Mouse (Mus musculus) olfactory bulb, adult 2 months (tissue): Measurements from ENCODE around the gene Tigar. TPM values are rescaled to one million over a fixed set of nuclear protein-coding genes. Genes with fewer than 3 reads are reported as not detected.
A peak's percentile ranks its signal among the peaks of the same experiment; 100 is the strongest.

Experiments used
- H3K27ac ChIP-seq: fragments of 200-500 bp; 2 replicates; pipeline ENCODE4 v1.5.1; 2012; ENCODE audit warnings: low read depth, low read length; ENCODE audit not compliant: insufficient read depth
- H3K4me1 ChIP-seq: fragments of 200-500 bp; 2 replicates; pipeline ENCODE4 v1.6.1; 2012; ENCODE audit warnings: low read length; ENCODE audit not compliant: control insufficient read depth, insufficient read depth
- H3K4me3 ChIP-seq: fragments of 200-500 bp; 2 replicates; pipeline ENCODE4 v1.5.1; 2012; ENCODE audit warnings: mild to moderate bottlenecking, low read depth, low read length, moderate library complexity; ENCODE audit not compliant: insufficient read depth
- CTCF ChIP-seq: fragments of 200-500 bp; IDR thresholded peaks from 2 replicates; pipeline ENCODE4 v1.5.1; 2012; ENCODE audit warnings: low read depth, mild to moderate bottlenecking, low read length, moderate library complexity; ENCODE audit not compliant: insufficient read depth
- POLR2A ChIP-seq: fragments of 200-500 bp; IDR thresholded peaks from 2 replicates; pipeline ENCODE4 v1.6.1; 2012; ENCODE audit warnings: mild to moderate bottlenecking, low read depth, low read length, moderate library complexity; ENCODE audit not compliant: insufficient read depth
- WGBS: fragments of 180-500 bp; shearing (Covaris S2); methylation state at CpG from one replicate; pipeline ENCODE4 v1.1.7; 2018; 5-methylcytosine and 5-hydroxymethylcytosine counted together
- polyA plus RNA-seq: library from polyadenylated mRNA; stranded (reverse); fragments of >200 nt; gene quantifications from 2 replicates; pipeline ENCODE4 v1.2.4, GENCODE M21; 2012; ENCODE audit warnings: low replicate concordance; ENCODE audit not compliant: missing spikeins, insufficient read depth, insufficient read length

The Tigar gene
- polyA plus RNA-seq, 1 experiment, result not detected

DNA sequence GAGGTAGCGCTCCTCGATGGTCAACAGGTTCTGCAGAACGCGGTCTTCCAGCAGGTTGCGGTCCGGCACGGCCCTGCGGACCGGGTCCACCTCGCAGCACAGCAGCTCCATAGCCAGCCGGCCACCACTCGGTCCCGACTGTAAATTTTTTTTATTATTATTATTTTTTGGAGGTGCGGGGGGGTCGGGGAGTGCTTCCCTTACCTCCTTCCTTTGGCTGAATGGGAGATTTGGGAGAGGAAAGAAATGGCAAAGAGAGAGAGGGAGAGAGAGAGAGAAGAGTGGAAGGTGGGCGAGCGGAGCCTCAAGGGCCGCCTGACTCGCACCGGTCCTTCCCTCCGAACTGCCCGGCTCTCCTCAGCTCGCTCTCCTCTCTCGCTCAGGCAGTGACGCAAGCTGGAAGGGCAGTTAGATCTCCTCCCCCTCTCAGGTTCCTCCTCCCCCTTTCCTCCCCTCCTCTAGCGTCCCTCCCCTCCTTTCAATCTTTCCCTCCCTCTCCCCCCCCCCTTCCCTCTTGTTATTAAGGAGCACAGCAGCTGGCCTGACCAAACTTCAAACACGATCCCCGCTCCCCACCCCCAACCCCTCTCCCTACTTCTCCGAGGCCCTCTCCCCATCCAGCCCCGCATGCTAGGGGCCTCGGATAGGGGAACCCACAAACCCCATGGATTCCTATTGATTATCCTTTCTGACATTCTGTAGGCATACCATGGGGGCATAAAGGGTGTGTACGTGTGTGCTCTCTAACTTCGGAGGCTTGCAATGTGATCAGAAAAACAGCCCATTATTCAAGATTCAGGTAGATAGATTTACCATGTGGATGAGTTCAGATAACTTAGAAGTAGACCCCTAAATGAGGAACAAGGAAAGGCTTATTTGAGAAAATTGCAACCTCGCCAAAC, 41.6 kb upstream of the Tigar start:
- Histone ChIP-seq H3K4me3 (peak overlapping the region; percentile 67), H3K4me1 (peaks cover 47% of the 10 kb centered on the region), H3K27ac (no peak overlapping the region)
- TF ChIP-seq POLR2A, result peak; percentile 32; the same call in 1 of the 2 replicates
- TF ChIP-seq CTCF, result no peak
- WGBS, result under 1% methylated on average over 34 of the region's 34 CpGs

GRCm38 (mm10) chr6:127149944-127150662, 40.7 kb upstream of the Tigar start:
- H3K4me1 ChIP-seq, result peaks cover 47% of the 10 kb centered on the region
- H3K4me3 ChIP-seq, result peak overlapping the region; percentile 67
- H3K27ac ChIP-seq, result peak overlapping the region; percentile 28; the same call in 1 of the 2 replicates
- WGBS, result under 1% methylated on average over 38 of the region's 38 CpGs
- TF ChIP-seq POLR2A, result no peak
- no peak for TF ChIP-seq CTCF

- TF ChIP-seq POLR2A, result no peak
- no peak for TF ChIP-seq CTCF
- Histone ChIP-seq H3K4me3 (peak overlapping the region; percentile 67), H3K4me1 (peaks cover 41% of the 10 kb centered on the region), H3K27ac (peak overlapping the region; percentile 28; the same call in 1 of the 2 replicates)
- 1% methylated on average over 30 of the region's 30 CpGs for WGBS
These were observed 40.1 kb upstream of the Tigar start for GRCm38 (mm10) chr6:127149303-127149943.

- Histone ChIP-seq H3K4me3 (peak overlapping the region; percentile 67), H3K27ac (no peak overlapping the region), H3K4me1 (peaks cover 34% of the 10 kb centered on the region)
- no peak for TF ChIP-seq POLR2A
- no peak for TF ChIP-seq CTCF
- WGBS, result 20% methylated on average over 20 of the region's 20 CpGs
These were observed 39.4 kb upstream of the Tigar start for GRCm38 (mm10) chr6:127148526-127149302.

- H3K27ac ChIP-seq, result no peak overlapping the region
- peaks cover 26% of the 10 kb centered on the region for H3K4me1 ChIP-seq
- no peak overlapping the region for H3K4me3 ChIP-seq
- no peak for TF ChIP-seq POLR2A
- TF ChIP-seq CTCF, result peak; percentile 95
- 0% methylated on average over 4 of the region's 4 CpGs for WGBS
These were observed 38.3 kb upstream of the Tigar start for GRCm38 (mm10) chr6:127147665-127148064.

- TF ChIP-seq CTCF (no peak), POLR2A (no peak)
- Histone ChIP-seq H3K4me1 (peaks cover 18% of the 10 kb centered on the region), H3K27ac (no peak overlapping the region), H3K4me3 (no peak overlapping the region)
- 75% methylated on average over 3 of the region's 3 CpGs for WGBS
These were observed 37.1 kb upstream of the Tigar start for GRCm38 (mm10) chr6:127146322-127146947.

GRCm38 (mm10) chr6:127145464-127146190, 36.3 kb upstream of the Tigar start:
- peaks cover 13% of the 10 kb centered on the region for H3K4me1 ChIP-seq
- TF ChIP-seq POLR2A, result no peak
- H3K27ac ChIP-seq, result no peak overlapping the region
- H3K4me3 ChIP-seq, result no peak overlapping the region
- 80% methylated on average over 20 of the region's 20 CpGs for WGBS
